Mouse (Mus musculus): Measurements from ENCODE around the gene Il22. TPM values are rescaled to one million over a fixed set of nuclear protein-coding genes. Genes with fewer than 3 reads are reported as not detected.
"Not testable (repeated sequence)": the region's sequence is repeated elsewhere in the genome, so short reads cannot be mapped to it uniquely, and the experiment has no call there.

Il22 gene
- total and polyA plus RNA-seq, 3 experiments, result not detected

DNA sequence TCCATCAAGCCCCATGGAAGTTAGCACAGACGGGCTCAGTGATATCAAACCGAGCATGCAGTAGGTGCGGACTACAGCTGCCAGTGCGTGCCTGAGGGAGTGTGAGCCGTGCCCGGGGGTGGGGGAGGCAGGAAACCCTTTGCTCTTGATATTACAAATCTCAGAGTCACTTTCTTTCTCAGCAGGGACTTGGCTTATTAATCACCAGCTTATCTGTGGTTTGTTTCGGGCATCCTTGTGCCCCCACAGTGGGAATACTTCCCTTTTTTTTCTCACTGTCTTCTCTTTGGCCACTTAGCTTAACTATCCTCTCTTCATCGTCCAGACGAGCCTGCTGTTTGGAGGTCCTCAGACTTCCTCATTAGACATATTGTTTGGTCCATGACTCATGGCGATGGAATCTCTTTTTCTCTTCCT lies 26.0 kb upstream of the Il22 start:
- H3K9me3 ChIP-seq (replicated peaks), result no peaks in the 10 kb centered on the region
- no peak for ATAC-seq (ENCODE audit: extremely low read depth, insufficient number of reproducible peaks, low FRiP score, poor library complexity, severe bottlenecking)
- no peaks in the 10 kb centered on the region for H3K27me3 ChIP-seq (ENCODE audit: insufficient read depth, low read length)
- no peak for DNase-seq (ENCODE audit: low spot score)
- TF ChIP-seq POLR2AphosphoS5 (IDR thresholded peaks at IDR 0.05; ENCODE audit: insufficient replicate concordance, low read depth, low read length) (no peak), TAL1 (conservative IDR thresholded peaks at IDR 0.05; ENCODE audit: low read depth, low read length) (no peak), GATA1 (IDR thresholded peaks at IDR 0.05; ENCODE audit: borderline replicate concordance, low read length) (no peak), GATA2 (IDR thresholded peaks at IDR 0.05; ENCODE audit: borderline replicate concordance, low read depth, low read length) (no peak), CTCF (IDR thresholded peaks at IDR 0.05; ENCODE audit: low read depth, low read length) (no peak)
- H3K4me1 ChIP-seq (ENCODE audit: insufficient read depth, low read depth, low read length), result no peaks in the 10 kb centered on the region
- no peak overlapping the region for H3K4me3 ChIP-seq (ENCODE audit: low read depth, low read length)
- H3K36me3 ChIP-seq (replicated peaks), result no peaks in the 10 kb centered on the region

- DNase-seq (ENCODE audit: low spot score) (no peak), ATAC-seq (ENCODE audit: extremely low read depth, insufficient number of reproducible peaks, low FRiP score, poor library complexity, severe bottlenecking) (no peak)
- H3K27me3 ChIP-seq (ENCODE audit: insufficient read depth, low read length), result no peaks in the 10 kb centered on the region
- H3K9me3 ChIP-seq (replicated peaks), result no peaks in the 10 kb centered on the region
- no peaks in the 10 kb centered on the region for H3K36me3 ChIP-seq (replicated peaks)
- no peak for TF ChIP-seq GATA1 (IDR thresholded peaks at IDR 0.05; ENCODE audit: borderline replicate concordance, low read length)
- no peak for TF ChIP-seq POLR2AphosphoS5 (IDR thresholded peaks at IDR 0.05; ENCODE audit: insufficient replicate concordance, low read depth, low read length)
- TF ChIP-seq GATA2 (IDR thresholded peaks at IDR 0.05; ENCODE audit: borderline replicate concordance, low read depth, low read length), result no peak
- no peak for TF ChIP-seq TAL1 (conservative IDR thresholded peaks at IDR 0.05; ENCODE audit: low read depth, low read length)
- TF ChIP-seq CTCF (IDR thresholded peaks at IDR 0.05; ENCODE audit: low read depth, low read length), result no peak
- no peaks in the 10 kb centered on the region for H3K4me1 ChIP-seq (ENCODE audit: insufficient read depth, low read depth, low read length)
- H3K4me3 ChIP-seq (ENCODE audit: low read depth, low read length), result no peak overlapping the region
These were observed 25.5 kb upstream of the Il22 start for GRCm38 (mm10) chr10:118179265-118179664.

GRCm38 (mm10) chr10:118195150-118195549 lies 9.6 kb upstream of the Il22 start:
- not testable (repeated sequence) for H3K36me3 ChIP-seq (replicated peaks); H3K27me3 ChIP-seq (ENCODE audit: insufficient read depth, low read length); ATAC-seq (ENCODE audit: extremely low read depth, insufficient number of reproducible peaks, low FRiP score, poor library complexity, severe bottlenecking); H3K9me3 ChIP-seq (replicated peaks); H3K4me1 ChIP-seq (ENCODE audit: insufficient read depth, low read depth, low read length); DNase-seq (ENCODE audit: low spot score); H3K4me3 ChIP-seq (ENCODE audit: low read depth, low read length)

DNA sequence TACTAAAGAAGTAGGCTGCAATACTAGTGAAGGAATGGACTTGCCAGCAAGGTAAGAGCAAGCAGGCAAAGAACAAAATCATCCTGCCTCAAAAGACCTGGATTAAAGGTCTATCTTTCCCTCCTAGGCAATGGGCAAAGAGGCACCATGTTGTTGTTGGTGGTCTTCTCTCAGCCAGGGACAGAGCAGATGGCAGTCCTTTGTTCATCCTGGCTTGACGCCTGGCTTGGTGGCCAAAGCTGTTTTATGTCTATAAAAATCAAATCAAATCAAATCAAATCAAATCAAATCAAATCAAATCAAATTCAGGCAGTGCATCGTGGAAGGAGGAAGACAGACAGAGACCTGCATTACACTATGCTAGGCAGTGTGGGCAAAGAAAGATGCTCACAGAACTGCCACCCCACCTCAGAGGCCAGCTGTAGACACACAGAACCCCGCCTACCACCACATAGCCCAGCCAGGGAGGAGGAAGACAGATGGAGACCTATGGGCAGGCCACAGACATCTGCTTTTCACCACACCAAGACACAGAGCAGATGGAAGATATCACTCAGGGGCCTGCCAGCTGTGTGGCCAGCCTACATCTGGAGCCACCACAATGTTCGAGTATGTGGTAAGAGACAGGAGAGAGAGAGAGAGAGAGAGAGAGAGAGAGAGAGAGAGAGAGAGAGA lies 11.1 kb downstream of the Il22 start:
- H3K9me3 ChIP-seq (replicated peaks); DNase-seq (ENCODE audit: low spot score); H3K4me1 ChIP-seq (ENCODE audit: insufficient read depth, low read depth, low read length); H3K27me3 ChIP-seq (ENCODE audit: insufficient read depth, low read length); H3K36me3 ChIP-seq (replicated peaks); ATAC-seq (ENCODE audit: extremely low read depth, insufficient number of reproducible peaks, low FRiP score, poor library complexity, severe bottlenecking); H3K4me3 ChIP-seq (ENCODE audit: low read depth, low read length): not testable (repeated sequence)

- not testable (repeated sequence) for H3K4me3 ChIP-seq (ENCODE audit: low read depth, low read length); H3K36me3 ChIP-seq (replicated peaks); H3K27me3 ChIP-seq (ENCODE audit: insufficient read depth, low read length); H3K9me3 ChIP-seq (replicated peaks); H3K4me1 ChIP-seq (ENCODE audit: insufficient read depth, low read depth, low read length); ATAC-seq (ENCODE audit: extremely low read depth, insufficient number of reproducible peaks, low FRiP score, poor library complexity, severe bottlenecking); DNase-seq (ENCODE audit: low spot score)
These were observed 22.9 kb downstream of the Il22 start for GRCm38 (mm10) chr10:118227629-118228028.

DNA sequence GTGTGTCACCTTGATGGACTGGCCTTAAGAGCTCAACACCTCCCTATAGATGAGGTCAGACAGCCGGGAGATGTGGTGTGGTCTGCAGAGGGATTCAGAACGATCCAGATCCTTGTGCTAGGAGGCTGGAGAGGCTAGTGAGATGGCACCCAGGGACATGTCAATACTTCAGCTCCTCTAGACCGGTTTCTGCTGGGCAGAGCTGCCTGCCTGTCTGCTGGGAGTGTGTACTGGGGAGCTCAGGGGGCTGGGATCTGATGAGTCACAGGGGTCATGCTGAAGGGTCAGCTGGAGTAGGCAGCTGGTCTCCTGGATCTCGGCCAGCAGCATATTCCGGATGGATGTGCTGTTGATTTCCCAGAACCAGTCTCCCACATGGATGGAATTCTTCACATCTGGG lies 27.9 kb downstream of the Il22 start:
- H3K36me3 ChIP-seq (replicated peaks); DNase-seq (ENCODE audit: low spot score); H3K27me3 ChIP-seq (ENCODE audit: insufficient read depth, low read length); ATAC-seq (ENCODE audit: extremely low read depth, insufficient number of reproducible peaks, low FRiP score, poor library complexity, severe bottlenecking); H3K4me1 ChIP-seq (ENCODE audit: insufficient read depth, low read depth, low read length); H3K4me3 ChIP-seq (ENCODE audit: low read depth, low read length); H3K9me3 ChIP-seq (replicated peaks): not testable (repeated sequence)

DNA sequence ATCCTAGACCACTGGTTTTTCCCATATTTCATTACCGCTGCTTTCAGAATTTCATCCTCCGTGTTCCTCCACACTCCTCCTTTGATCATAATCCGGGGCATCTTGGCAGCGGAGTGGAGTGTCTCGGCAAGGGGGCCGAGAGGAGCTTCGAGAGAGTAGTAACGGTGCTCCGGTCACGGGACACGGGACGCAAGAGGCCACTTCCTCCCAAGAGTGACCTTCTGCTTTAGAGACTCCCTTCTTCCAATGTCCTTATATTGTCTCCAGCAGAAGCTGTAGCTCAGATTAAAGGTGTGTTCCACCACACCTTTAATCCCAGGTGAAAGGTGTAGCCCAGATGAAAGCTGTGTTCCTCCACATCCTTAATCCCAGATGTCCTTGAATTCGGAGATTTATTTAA lies 35.9 kb downstream of the Il22 start, which contains the start of gene Gm32717:
TSS of gene Gm32717 (minus strand) at position 101 of the 400 bp plus-strand sequence.
- not testable (repeated sequence) for H3K4me3 ChIP-seq (ENCODE audit: low read depth, low read length); H3K4me1 ChIP-seq (ENCODE audit: insufficient read depth, low read depth, low read length); ATAC-seq (ENCODE audit: extremely low read depth, insufficient number of reproducible peaks, low FRiP score, poor library complexity, severe bottlenecking); DNase-seq (ENCODE audit: low spot score); H3K9me3 ChIP-seq (replicated peaks); H3K27me3 ChIP-seq (ENCODE audit: insufficient read depth, low read length); H3K36me3 ChIP-seq (replicated peaks)

DNA sequence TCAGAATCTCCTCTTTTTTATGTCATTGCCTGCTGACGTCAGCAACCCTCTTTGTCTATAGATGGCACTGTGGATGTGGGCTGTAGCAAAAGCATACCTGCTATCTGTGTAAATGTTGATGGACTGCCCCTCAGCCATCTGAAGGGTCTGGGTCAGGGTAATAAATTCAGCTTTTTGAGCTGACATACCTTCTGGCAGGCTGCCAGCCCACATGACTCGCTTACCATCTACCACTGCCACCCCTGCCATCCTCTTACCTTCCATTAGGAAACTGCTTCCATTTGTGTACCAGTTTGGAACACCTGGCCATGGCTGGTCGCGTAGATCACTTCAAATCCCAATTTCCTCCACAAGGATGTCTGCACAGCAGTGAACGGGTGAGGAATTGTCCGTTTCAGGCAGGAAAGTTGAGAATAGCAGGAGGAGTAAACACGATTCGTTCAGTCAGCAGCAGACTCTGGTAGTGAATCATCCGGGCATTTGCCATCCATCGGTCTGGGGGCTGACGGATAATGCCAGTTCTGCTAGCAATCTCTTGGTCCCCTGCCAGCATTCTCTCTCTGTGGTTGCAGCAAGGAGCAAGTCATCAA lies 44.4 kb downstream of the Il22 start:
- H3K4me3 ChIP-seq (ENCODE audit: low read depth, low read length); H3K4me1 ChIP-seq (ENCODE audit: insufficient read depth, low read depth, low read length); H3K36me3 ChIP-seq (replicated peaks); ATAC-seq (ENCODE audit: extremely low read depth, insufficient number of reproducible peaks, low FRiP score, poor library complexity, severe bottlenecking); DNase-seq (ENCODE audit: low spot score); H3K27me3 ChIP-seq (ENCODE audit: insufficient read depth, low read length): not testable (repeated sequence)
- H3K9me3 ChIP-seq (replicated peaks), result peaks cover 14% of the 10 kb centered on the region
